Mouse (Mus musculus): Measurements from ENCODE around the gene Plgrkt.

The Plgrkt gene

GRCm38 (mm10) chr19:29354895-29355877, 12.0 kb downstream of the Plgrkt start:
- DNase-seq (ENCODE audit: low spot score): peak; percentile 86

GRCm38 (mm10) chr19:29350991-29351390, 16.2 kb downstream of the Plgrkt start:
- no peak for DNase-seq (ENCODE audit: low spot score)

- no peak for DNase-seq (ENCODE audit: low spot score)
Observed at GRCm38 (mm10) chr19:29345636-29346035, 21.6 kb downstream of the Plgrkt start.

GRCm38 (mm10) chr19:29344868-29345267, 22.3 kb downstream of the Plgrkt start:
- no peak for DNase-seq (ENCODE audit: low spot score)

GRCm38 (mm10) chr19:29342281-29342680, 24.9 kb downstream of the Plgrkt start:
- no peak for DNase-seq (ENCODE audit: low spot score)

GRCm38 (mm10) chr19:29341029-29341428, 26.2 kb downstream of the Plgrkt start:
- DNase-seq (ENCODE audit: low spot score): no peak

- DNase-seq (ENCODE audit: low spot score): no peak
Observed at GRCm38 (mm10) chr19:29336624-29337023, 30.6 kb downstream of the Plgrkt start.

- DNase-seq (ENCODE audit: low spot score): no peak
Observed at GRCm38 (mm10) chr19:29334068-29334745, 33.0 kb downstream of the Plgrkt start, which contains the start of gene Rln1. Rln1 (minus strand) TSS chr19:29334670.

- no peak for DNase-seq (ENCODE audit: low spot score)
Observed at GRCm38 (mm10) chr19:29326822-29327552, 40.2 kb downstream of the Plgrkt start.

- DNase-seq (ENCODE audit: low spot score): no peak
Observed at GRCm38 (mm10) chr19:29326396-29326795, 40.8 kb downstream of the Plgrkt start.

GRCm38 (mm10) chr19:29325852-29326180, 41.4 kb downstream of the Plgrkt start:
- no peak for DNase-seq (ENCODE audit: low spot score)

- peak; percentile 63 for DNase-seq (ENCODE audit: low spot score)
Observed at GRCm38 (mm10) chr19:29325053-29325851, 41.9 kb downstream of the Plgrkt start, which contains the start of gene Insl6. Insl6 (minus strand) TSS chr19:29325356.

GRCm38 (mm10) chr19:29323416-29324049, 43.7 kb downstream of the Plgrkt start:
- DNase-seq (ENCODE audit: low spot score): no peak

- no peak for DNase-seq (ENCODE audit: low spot score)
Observed at GRCm38 (mm10) chr19:29312661-29313060, 54.5 kb downstream of the Plgrkt start.

- no peak for DNase-seq (ENCODE audit: low spot score)
Observed at GRCm38 (mm10) chr19:29311791-29312190, 55.4 kb downstream of the Plgrkt start.

GRCm38 (mm10) chr19:29308832-29309231, 58.4 kb downstream of the Plgrkt start:
- no peak for DNase-seq (ENCODE audit: low spot score)

GRCm38 (mm10) chr19:29302119-29302518, 65.1 kb downstream of the Plgrkt start:
- no peak for DNase-seq (ENCODE audit: low spot score)

GRCm38 (mm10) chr19:29300919-29301318, 66.3 kb downstream of the Plgrkt start:
- DNase-seq (ENCODE audit: low spot score): no peak

All from lung, postnatal 25 days (tissue).